Mouse (Mus musculus): ENCODE measurements around the gene Slc22a2. TPM values are rescaled to one million over a fixed set of nuclear protein-coding genes. Genes with fewer than 3 reads are reported as not detected.

Gene Slc22a2
- not detected for polyA plus RNA-seq (2017; shearing (Covaris generic))

DNA sequence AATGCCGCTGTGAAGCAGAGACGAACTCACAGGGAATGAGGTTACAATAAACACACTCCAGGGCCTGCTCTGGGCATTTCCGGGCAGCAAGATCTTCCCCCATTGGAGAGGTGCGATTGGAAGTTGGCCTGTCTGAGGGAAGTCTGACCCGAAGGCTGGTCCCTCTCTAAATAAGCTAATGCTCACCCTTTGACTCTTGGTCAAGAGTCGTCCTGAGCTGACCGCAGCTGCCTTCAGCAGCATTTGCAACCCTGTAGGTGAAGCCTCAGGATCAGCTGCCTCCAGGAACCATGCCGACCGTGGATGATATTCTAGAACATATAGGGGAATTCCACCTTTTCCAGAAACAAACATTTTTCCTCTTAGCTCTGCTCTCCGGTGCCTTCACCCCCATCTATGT is at the start of gene Slc22a2:
TSS of gene Slc22a2 (plus strand) at position 142 of the 400 bp plus-strand sequence.

DNA sequence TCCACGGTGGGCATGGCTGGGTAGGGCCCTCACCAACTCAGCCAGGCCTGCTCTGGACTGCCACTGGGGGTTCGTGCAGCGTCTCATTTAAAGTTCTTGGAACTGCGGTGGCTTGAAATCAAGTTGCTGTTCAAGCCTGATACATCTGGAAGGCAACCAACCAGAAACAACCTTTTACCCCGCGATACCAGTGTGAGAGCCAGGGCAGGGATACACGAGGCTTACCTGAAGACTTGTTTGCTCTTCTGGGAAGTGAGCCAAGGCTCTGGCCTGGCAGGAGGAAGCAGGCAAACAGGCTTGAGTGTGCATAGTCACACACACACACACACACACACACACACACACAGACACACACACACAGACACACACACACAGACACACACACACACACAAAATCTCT is 91.7 kb downstream of the Slc22a2 start, which contains the start of gene Slc22a1:
TSS of gene Slc22a1 (minus strand) at position 184 of the 400 bp plus-strand sequence.

Other genes with a start within 250 kb of the Slc22a2 start
- not detected for gene Plg, start 205.5 kb upstream of the Slc22a2 start, polyA plus RNA-seq (2017; shearing (Covaris generic))
- gene Slc22a3, start 76.4 kb upstream of the Slc22a2 start, polyA plus RNA-seq (2017; shearing (Covaris generic)): 0.29 TPM
- not detected for gene Slc22a1, start 91.7 kb downstream of the Slc22a2 start, polyA plus RNA-seq (2017; shearing (Covaris generic))
- gene Igf2r, start 185.5 kb downstream of the Slc22a2 start, polyA plus RNA-seq (2017; shearing (Covaris generic)): 44.3 TPM

Data from effector memory CD4-positive, alpha-beta T cell, adult 7 months (primary cell).